Mouse (Mus musculus) mouse embryonic stem cell (cell line): Measurements from ENCODE around the gene Comp.

Experiments used
- in situ Hi-C, 2 experiments: fragments of 300-500 bp; cut with MboI; formaldehyde crosslinking; loops; 1 replicate in 1 of 2; 3 replicates in 1 of 2; pipeline ENCODE4 v1.14.3; 2019 to 2020; ENCODE audit warnings: low sequenced_read_pairs in 2 of 2, low pct_unique_long_range_greater_than_20kb in 1 of 2, mixed read lengths in 1 of 2; ENCODE audit not compliant: unreplicated experiment in 1 of 2

Comp gene

DNA sequence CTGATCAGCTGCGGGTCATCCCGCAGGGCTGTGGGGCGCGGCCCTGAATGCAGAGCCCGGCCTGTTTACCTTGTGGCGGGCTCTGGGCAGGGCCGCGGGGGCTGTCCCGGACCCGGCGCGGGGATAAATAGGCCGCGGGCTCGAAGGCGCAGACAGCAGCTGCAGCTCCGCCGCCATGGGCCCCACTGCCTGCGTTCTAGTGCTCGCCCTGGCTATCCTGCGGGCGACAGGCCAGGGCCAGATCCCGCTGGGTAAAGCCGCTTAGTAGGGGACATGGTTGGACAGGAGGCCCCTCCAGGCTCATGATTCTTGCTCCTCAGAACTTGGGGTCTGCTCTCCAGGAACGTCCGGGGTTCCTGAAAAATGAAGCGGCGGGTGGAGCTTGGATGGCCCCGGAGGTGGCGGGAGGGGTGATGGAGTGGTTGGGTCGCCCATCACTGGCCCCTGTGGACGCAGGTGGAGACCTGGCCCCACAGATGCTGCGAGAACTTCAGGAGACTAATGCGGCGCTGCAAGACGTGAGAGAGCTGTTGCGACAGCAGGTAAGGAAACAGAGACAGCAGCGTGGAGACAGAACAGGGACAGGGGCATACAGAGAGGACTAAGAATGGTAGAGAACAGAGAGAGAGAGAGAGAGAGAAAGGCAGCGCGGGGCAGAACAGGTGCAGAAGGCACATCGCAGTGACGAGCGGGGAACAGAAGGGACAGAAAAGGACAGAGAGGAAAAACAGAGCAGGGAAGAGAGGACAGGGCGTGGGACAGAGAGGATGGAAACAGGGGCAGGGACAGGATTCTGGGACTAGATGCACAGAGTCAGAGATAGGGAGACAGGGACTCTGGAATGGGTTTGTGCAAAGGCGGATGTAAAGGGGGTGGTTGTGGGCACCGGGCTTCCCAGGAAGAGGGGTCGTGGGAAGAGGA is at the start of gene Comp:
TSS of gene Comp (plus strand) at position 162 of the 921 bp plus-strand sequence.
- in situ Hi-C loops: no loop called here

DNA sequence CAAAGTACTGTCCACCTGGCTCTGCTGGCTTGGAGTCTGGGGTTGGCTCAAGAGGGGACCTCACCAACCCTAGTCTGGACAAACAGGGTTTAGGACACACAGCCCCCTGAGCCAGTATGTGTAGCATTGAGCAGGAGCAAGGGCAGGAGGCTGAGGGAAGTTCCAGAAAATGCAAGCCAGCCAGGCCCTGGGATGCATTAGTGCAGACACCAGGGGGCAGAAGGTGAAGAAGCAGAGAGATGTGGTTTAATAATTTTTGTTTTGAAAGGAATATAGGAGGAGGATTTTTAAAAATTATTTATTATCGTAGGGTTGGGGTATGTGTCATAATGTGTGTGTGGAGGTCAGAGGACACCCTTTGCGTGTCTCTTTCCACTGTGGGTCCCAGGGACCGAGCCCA is 49.6 kb upstream of the Comp start:
- in situ Hi-C loops: no loop called here

GRCm38 (mm10) chr8:70327512-70327911 is 45.8 kb upstream of the Comp start:
- in situ Hi-C loops: no loop called here

- in situ Hi-C loops: no loop called here
These were observed 44.1 kb upstream of the Comp start, which contains the start of gene Gdf1 for GRCm38 (mm10) chr8:70329124-70329834. Gene Gdf1 (plus strand): TSS chr8:70329817.

DNA sequence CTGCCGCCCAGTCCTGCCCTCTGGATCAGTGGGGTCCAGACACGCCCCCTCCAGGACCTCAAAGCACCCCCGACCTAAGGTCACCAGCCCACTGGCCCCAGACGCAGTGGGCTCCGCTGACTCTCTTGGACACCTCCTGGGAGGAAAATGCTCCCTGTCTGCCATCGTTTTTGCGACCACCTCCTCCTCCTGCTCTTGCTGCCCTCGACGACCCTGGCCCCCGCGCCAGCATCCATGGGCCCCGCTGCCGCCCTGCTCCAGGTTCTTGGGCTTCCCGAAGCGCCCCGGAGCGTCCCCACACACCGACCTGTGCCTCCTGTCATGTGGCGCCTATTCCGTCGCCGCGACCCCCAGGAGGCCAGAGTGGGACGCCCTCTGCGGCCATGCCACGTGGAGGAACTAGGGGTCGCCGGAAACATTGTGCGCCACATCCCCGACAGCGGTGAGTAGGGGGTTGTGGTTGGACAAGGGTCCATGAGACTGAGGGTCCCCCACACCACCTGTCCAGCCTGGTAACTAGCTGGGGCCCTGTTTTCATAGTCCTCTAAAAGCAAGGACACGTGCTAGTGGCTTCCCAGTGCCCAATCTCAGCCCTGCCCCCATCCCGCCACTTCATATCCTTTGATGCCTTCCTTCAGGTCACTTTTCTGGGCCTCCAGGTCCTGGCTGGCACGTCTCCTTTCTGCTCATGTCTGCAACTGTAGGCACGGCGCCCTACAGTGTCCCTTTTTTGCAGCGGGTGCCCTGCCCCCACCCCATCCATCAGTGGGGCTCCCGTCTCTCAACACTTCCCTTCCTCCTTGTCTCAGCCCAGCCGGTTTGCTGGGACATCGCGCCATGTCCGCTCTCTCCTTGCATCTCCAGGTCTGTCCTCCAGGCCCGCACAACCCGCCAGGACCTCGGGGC is 43.3 kb upstream of the Comp start:
- in situ Hi-C loops: no loop called here

DNA sequence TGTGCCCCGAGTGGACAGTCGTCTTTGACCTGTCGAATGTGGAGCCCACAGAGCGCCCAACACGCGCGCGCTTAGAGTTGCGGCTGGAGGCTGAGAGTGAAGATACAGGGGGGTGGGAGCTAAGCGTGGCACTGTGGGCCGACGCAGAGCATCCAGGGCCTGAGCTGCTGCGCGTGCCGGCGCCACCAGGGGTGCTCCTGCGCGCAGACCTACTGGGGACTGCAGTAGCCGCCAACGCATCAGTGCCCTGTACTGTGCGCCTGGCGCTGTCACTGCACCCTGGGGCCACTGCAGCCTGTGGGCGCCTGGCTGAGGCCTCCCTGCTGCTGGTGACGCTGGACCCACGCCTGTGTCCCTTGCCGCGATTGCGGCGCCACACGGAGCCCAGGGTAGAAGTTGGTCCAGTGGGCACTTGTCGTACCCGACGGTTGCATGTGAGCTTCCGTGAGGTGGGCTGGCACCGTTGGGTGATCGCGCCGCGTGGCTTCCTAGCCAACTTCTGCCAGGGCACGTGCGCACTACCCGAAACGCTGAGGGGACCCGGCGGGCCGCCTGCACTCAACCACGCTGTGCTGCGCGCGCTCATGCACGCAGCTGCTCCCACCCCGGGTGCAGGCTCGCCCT is 42.5 kb upstream of the Comp start:
- in situ Hi-C loops: no loop called here

GRCm38 (mm10) chr8:70331526-70331925 is 41.8 kb upstream of the Comp start:
- in situ Hi-C loops: no loop called here

DNA sequence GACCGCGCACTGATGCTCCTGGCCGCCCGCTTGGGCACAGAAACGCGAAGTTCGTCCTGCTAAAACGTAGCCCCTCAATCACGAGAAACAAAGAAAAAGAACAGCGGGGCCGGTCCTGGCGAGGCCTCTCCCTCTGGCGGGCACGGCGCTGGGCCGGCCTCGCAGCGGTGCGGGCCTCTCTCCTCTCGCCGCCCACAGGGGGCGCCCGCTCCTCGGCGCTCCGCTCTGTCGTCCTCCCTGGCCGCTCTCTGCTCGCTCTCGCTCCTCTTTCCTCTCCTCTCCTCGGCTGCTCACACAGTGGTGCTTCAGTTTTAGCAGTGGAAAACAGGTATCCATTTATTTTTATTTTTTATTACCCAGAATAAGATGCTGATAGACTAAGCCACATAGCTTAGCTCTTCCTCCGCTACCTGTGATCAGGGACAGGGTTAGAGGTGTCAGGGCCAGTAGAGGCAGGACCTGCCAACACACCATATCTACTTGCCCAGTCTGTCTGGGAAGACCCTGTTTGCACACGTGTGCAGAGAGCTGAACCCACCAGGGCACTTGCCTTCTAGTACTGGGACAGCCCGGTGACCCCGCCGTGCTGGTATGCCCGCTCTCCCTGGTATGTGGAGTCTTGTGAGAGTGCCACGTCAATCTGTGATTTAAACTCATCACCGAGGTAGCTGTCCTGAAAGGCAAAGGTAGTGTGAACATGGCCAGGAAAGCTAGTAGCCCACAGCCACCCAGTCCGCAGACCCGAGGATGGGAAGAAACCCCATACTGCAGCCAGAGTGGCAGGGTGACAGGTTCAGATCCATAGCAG is 41.1 kb upstream of the Comp start:
- in situ Hi-C loops: no loop called here

DNA sequence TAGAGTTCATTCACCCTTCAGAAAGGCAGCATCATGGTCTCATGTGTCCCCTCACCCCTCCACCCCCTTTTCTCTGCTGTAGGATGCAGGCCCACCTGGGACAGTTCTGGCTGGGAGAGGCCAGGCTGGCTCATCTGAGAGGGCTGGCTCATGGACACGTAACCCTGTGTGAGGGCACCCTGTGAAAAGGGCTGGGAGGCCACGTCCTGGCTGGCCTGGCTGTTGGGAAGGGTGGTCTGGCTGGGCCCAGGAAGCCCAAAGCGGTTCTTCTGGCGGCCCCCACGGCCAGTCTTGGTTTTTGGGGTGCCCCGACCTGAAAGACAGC is 40.5 kb upstream of the Comp start:
- in situ Hi-C loops: no loop called here

DNA sequence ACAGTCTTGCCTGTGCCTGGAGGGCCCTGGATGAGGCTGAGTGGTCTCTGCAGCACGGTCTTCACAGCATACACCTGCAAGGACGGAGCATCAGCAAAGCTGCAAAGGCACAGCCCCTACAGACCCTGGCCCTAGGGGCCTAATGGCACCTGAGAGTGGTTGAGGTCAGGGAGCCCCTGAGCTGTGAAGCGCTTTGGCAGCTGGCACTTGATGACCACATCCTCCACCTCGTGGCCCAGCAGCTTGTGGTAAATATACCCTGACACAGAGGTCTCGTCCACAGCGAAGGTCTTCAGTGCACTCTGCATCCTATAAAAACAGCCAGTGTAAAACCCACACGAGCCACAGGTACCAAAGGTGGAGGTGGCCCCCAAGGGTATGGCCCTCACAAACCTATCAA is 34.4 kb upstream of the Comp start:
- in situ Hi-C loops: no loop called here

- in situ Hi-C loops: no loop called here
These were observed 32.7 kb upstream of the Comp start for GRCm38 (mm10) chr8:70340659-70341058.

DNA sequence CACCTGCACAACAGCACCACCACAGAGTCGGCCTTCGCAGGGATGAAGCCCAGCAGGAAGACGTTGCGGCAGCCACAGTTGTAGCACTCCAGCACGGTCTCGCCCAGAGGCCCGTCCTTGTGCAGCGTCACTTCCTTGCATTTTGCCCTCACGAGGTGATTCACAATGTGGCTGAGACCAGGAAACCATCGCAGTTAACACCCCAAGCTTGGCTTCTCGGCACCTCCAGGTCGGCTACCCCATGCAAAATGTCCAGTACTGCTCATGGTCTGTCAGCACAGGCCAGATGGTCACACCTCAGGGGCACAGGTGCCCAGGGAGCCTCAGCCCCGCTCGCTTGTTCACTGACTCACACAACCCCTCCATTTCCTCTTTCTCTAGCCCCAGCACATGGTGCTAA is 31.4 kb upstream of the Comp start:
- in situ Hi-C loops: no loop called here

DNA sequence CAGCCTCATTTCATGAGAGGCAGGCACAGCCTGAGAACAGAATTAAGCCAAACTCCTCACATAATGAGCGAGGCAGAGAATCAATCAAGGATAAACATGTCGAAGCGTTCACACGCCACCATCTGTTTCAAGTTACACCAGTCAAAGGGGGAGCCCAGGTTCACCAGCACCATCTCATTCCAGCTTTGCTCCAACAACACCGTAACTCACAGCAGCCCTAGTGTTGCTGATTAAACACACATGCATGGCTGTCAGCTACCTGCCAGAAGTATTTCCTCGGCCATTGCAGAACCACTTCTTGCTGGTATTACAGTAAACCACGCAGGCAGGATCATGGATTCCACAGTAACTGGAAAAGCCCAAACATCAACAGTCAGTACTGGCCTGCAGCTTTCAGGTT is 30.3 kb upstream of the Comp start:
- in situ Hi-C loops: no loop called here

DNA sequence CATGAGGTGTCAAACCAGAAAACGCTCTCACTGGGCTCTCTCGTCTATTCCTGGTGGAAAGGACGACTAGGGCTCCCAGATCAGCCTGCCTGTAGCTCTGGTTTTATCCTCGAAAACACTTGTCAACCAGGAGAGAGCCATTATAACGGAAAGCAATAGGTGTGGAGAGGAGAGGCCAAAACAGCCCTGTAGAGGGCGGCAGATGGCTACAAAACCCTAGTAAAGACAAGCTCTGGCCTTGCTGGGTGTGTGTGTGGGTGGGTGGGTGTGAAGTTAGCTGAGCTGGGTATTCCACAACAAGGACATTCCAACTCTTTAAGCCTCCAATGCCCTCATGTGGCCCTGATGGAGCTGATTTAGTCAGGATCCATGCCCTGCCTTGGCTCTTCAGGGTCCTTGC is 29.7 kb upstream of the Comp start:
- in situ Hi-C loops: no loop called here

DNA sequence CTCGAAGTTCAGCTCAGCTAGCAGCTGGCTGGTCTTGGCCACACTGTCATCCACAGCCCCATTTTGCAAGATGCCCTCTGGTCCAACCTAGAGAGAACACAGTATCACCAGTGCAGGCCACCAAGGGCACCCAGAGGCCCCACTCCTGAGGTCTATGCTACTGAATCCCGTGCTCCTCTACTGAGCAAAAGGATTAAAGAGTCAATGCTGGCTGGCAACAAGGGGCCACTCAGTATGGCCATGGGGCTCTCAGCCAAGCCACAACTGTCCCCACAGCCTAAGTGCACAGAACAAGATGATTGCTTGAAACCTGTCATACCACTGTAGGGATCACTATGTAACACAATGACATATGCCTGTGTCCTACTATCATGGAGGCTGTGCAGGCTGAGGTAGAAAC is 29.1 kb upstream of the Comp start:
- in situ Hi-C loops: no loop called here

DNA sequence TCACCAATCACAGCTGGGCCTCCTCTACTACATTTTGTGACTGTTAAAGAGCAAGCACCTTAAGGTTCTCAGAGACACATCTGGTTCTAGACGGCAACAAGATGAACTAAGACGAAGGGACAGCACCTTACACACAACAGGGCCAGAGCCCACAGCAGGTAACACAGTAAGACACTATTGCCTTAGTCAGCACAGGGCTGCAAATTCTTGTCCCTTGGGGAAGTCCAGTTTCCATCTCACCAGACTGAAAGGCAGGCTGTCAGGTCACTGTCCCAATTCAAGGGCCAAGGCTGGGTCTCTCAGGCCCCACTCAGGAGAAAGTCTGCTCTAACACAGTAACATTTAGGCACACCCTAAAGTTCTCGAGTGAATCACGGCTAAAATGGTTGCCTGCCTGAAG is 25.9 kb upstream of the Comp start:
- in situ Hi-C loops: no loop called here

- in situ Hi-C loops: no loop called here
These were observed 25.4 kb upstream of the Comp start for GRCm38 (mm10) chr8:70347860-70348420.
